Mouse (Mus musculus): ENCODE results near the gene Gm21773. TPM values are rescaled to one million over a fixed set of nuclear protein-coding genes. Genes with fewer than 3 reads are reported as not detected.

The Gm21773 gene
- total RNA-seq (2023): not detected

GRCm38 (mm10) chrY:25309260-25309659, at the start of gene Gm21773:
Gene Gm21773, minus strand, starts transcription at chrY:25309360.

